Mouse (Mus musculus) embryonic facial prominence, embryonic 14.5 days (tissue): ENCODE data around the gene Fto. TPM values are rescaled to one million over a fixed set of nuclear protein-coding genes. Genes with fewer than 3 reads are reported as not detected.

Experiments
- ATAC-seq: fragments of 200-750 bp; cut with Nextera tagmentation; 2 replicates; pipeline ENCODE4 v1.8.0; 2017; ENCODE audit warnings: low read depth, moderate number of reproducible peaks, moderate TSS enrichment
- DNase-seq: peaks from one replicate; pipeline ENCODE4 v3.0.0-alpha.2; 2015; ENCODE audit warnings: low spot score
- H3K27ac ChIP-seq: fragments of 300-500 bp; sonication (generic); replicated peaks from 2 replicates; pipeline ENCODE4 v1.5.1; 2014; ENCODE audit warnings: low read depth, mild to moderate bottlenecking, low read length, moderate library complexity
- H3K27me3 ChIP-seq: fragments of 300-500 bp; sonication (generic); replicated peaks from 2 replicates; pipeline ENCODE4 v1.6.1; 2014; ENCODE audit warnings: low read length; ENCODE audit not compliant: control insufficient read depth, insufficient read depth
- H3K36me3 ChIP-seq: fragments of 300-500 bp; sonication (generic); 2 replicates; pipeline ENCODE4 v1.6.1; 2014; ENCODE audit warnings: low read length, mixed read lengths; ENCODE audit not compliant: control insufficient read depth, insufficient read depth
- H3K4me1 ChIP-seq: fragments of 300-500 bp; sonication (generic); 2 replicates; pipeline ENCODE4 v1.6.1; 2014; ENCODE audit warnings: antibody characterized with exemption, low read length; ENCODE audit not compliant: control insufficient read depth, insufficient read depth
- H3K4me2 ChIP-seq: fragments of 300-500 bp; sonication (generic); 2 replicates; pipeline ENCODE4 v1.6.1; 2014; ENCODE audit warnings: low read depth, mild to moderate bottlenecking, low read length, moderate library complexity, mixed read lengths
- H3K4me3 ChIP-seq: fragments of 300-500 bp; sonication (generic); 2 replicates; pipeline ENCODE4 v1.5.1; 2014; ENCODE audit warnings: low read depth, mild to moderate bottlenecking, low read length
- H3K9ac ChIP-seq: fragments of 300-500 bp; sonication (generic); 2 replicates; pipeline ENCODE4 v1.6.1; 2014; ENCODE audit warnings: low read depth, mild to moderate bottlenecking, low read length, moderate library complexity, mixed read lengths
- H3K9me3 ChIP-seq: fragments of 300-500 bp; sonication (generic); 2 replicates; pipeline ENCODE4 v1.6.1; 2016; ENCODE audit warnings: low read length; ENCODE audit not compliant: control insufficient read depth
- WGBS: fragments of 180-500 bp; shearing (Covaris S2); extraction: QIAGEN DNeasy Blood & Tissue Kit; methylation state at CpG from one replicate; pipeline ENCODE4 v1.1.7; 2014; 5-methylcytosine and 5-hydroxymethylcytosine counted together
- polyA plus RNA-seq: library from polyadenylated mRNA; unstranded; fragments of >200 nt; fragmentation: Nextera tagmentation; extraction: Ambion mirVana; gene quantifications from 2 replicates; pipeline ENCODE4 v1.2.1, GENCODE M21; 2014

The Fto gene
- polyA plus RNA-seq, 1 experiment from 2014 or later, result 107 TPM

GRCm38 (mm10) chr8:91660879-91661278 is 347.6 kb downstream of the Fto start:
- no peak overlapping the region for H3K4me3 ChIP-seq
- peaks cover 3% of the 10 kb centered on the region; the same call in 1 of the 2 replicates for H3K4me1 ChIP-seq
- ATAC-seq (no peak), DNase-seq (no peak)
- H3K9me3 ChIP-seq, result no peaks in the 10 kb centered on the region
- no peaks in the 10 kb centered on the region for H3K36me3 ChIP-seq
- no peak overlapping the region for H3K9ac ChIP-seq
- no peak overlapping the region for H3K27ac ChIP-seq
- 61% methylated on average over 8 of the region's 8 CpGs for WGBS
- no peak overlapping the region for H3K4me2 ChIP-seq
- H3K27me3 ChIP-seq, result no peaks in the 10 kb centered on the region

- H3K9ac ChIP-seq, result no peak overlapping the region
- no peak overlapping the region for H3K27ac ChIP-seq
- no peak overlapping the region for H3K4me3 ChIP-seq
- 85% methylated on average over 16 of the region's 16 CpGs for WGBS
- H3K4me2 ChIP-seq, result no peak overlapping the region
- no peaks in the 10 kb centered on the region for H3K27me3 ChIP-seq
- ATAC-seq (no peak), DNase-seq (no peak)
- H3K4me1 ChIP-seq, result peaks cover 4% of the 10 kb centered on the region; the same call in 1 of the 2 replicates
- H3K9me3 ChIP-seq, result no peaks in the 10 kb centered on the region
- peaks cover 17% of the 10 kb centered on the region; the same call in 1 of the 2 replicates for H3K36me3 ChIP-seq
These were observed 356.2 kb downstream of the Fto start for GRCm38 (mm10) chr8:91669461-91670071.

- Histone ChIP-seq H3K4me3 (no peak overlapping the region), H3K36me3 (no peaks in the 10 kb centered on the region), H3K4me2 (no peak overlapping the region), H3K9me3 (no peaks in the 10 kb centered on the region), H3K27me3 (0 out of 2 replicates have a peak, but pooled peaks cover 2% of the 10 kb centered on the region), H3K27ac (no peak overlapping the region), H3K9ac (no peak overlapping the region), H3K4me1 (no peaks in the 10 kb centered on the region)
- DNase-seq (no peak), ATAC-seq (no peak)
- 53% methylated on average over 3 of the region's 3 CpGs for WGBS
These were observed 363.6 kb downstream of the Fto start for GRCm38 (mm10) chr8:91676928-91677327.

GRCm38 (mm10) chr8:91679451-91679850 is 366.1 kb downstream of the Fto start:
- Histone ChIP-seq H3K4me1 (no peaks in the 10 kb centered on the region), H3K27ac (no peak overlapping the region), H3K36me3 (no peaks in the 10 kb centered on the region), H3K9me3 (no peaks in the 10 kb centered on the region), H3K27me3 (0 out of 2 replicates have a peak, but pooled peaks cover 2% of the 10 kb centered on the region), H3K4me2 (no peak overlapping the region), H3K9ac (no peak overlapping the region), H3K4me3 (no peak overlapping the region)
- DNase-seq, result no peak
- ATAC-seq, result no peak
- 63% methylated on average over 15 of the region's 15 CpGs for WGBS

GRCm38 (mm10) chr8:91680125-91680524 is 366.8 kb downstream of the Fto start:
- H3K27me3 ChIP-seq, result 0 out of 2 replicates have a peak, but pooled peaks cover 2% of the 10 kb centered on the region
- DNase-seq (no peak), ATAC-seq (no peak)
- H3K27ac ChIP-seq, result no peak overlapping the region
- H3K36me3 ChIP-seq, result no peaks in the 10 kb centered on the region
- H3K4me3 ChIP-seq, result no peak overlapping the region
- H3K9me3 ChIP-seq, result no peaks in the 10 kb centered on the region
- no peak overlapping the region for H3K4me2 ChIP-seq
- 57% methylated on average over 5 of the region's 5 CpGs for WGBS
- 0 out of 2 replicates have a peak, but pooled peaks cover 4% of the 10 kb centered on the region for H3K4me1 ChIP-seq
- no peak overlapping the region for H3K9ac ChIP-seq

GRCm38 (mm10) chr8:91684596-91685317 is 371.4 kb downstream of the Fto start:
- Histone ChIP-seq H3K27ac (no peak overlapping the region), H3K27me3 (0 out of 2 replicates have a peak, but pooled peaks cover 2% of the 10 kb centered on the region), H3K4me3 (no peak overlapping the region), H3K4me1 (0 out of 2 replicates have a peak, but pooled peaks cover 4% of the 10 kb centered on the region), H3K36me3 (no peaks in the 10 kb centered on the region), H3K4me2 (no peak overlapping the region), H3K9ac (no peak overlapping the region), H3K9me3 (no peaks in the 10 kb centered on the region)
- WGBS, result 68% methylated on average over 6 of the region's 6 CpGs
- ATAC-seq (no peak), DNase-seq (no peak)

- H3K4me2 ChIP-seq, result no peak overlapping the region
- no peaks in the 10 kb centered on the region for H3K36me3 ChIP-seq
- H3K27me3 ChIP-seq, result 0 out of 2 replicates have a peak, but pooled peaks cover 2% of the 10 kb centered on the region
- ATAC-seq, result no peak
- H3K9ac ChIP-seq, result no peak overlapping the region
- H3K27ac ChIP-seq, result no peak overlapping the region
- no peak overlapping the region for H3K4me3 ChIP-seq
- H3K9me3 ChIP-seq, result no peaks in the 10 kb centered on the region
- WGBS, result 41% methylated on average over 3 of the region's 3 CpGs
- 0 out of 2 replicates have a peak, but pooled peaks cover 4% of the 10 kb centered on the region for H3K4me1 ChIP-seq
- DNase-seq, result no peak
These were observed 372.1 kb downstream of the Fto start for GRCm38 (mm10) chr8:91685408-91685807.

- no peaks in the 10 kb centered on the region for H3K9me3 ChIP-seq
- H3K27ac ChIP-seq, result no peak overlapping the region
- WGBS, result 50% methylated on average over 15 of the region's 15 CpGs
- no peak overlapping the region for H3K4me2 ChIP-seq
- no peak for ATAC-seq
- no peaks in the 10 kb centered on the region for H3K36me3 ChIP-seq
- H3K4me1 ChIP-seq, result no peaks in the 10 kb centered on the region
- H3K4me3 ChIP-seq, result no peak overlapping the region
- no peaks in the 10 kb centered on the region for H3K27me3 ChIP-seq
- DNase-seq, result no peak
- no peak overlapping the region for H3K9ac ChIP-seq
These were observed 378.9 kb downstream of the Fto start for GRCm38 (mm10) chr8:91692056-91692721.
